Mouse (Mus musculus): ENCODE data around the gene Rdm1. TPM values are rescaled to one million over a fixed set of nuclear protein-coding genes. Genes with fewer than 3 reads are reported as not detected.
A peak's percentile ranks its signal among the peaks of the same experiment; 100 is the strongest.
"Not testable (repeated sequence)": the region's sequence is repeated elsewhere in the genome, so short reads cannot be mapped to it uniquely, and the experiment has no call there.

Gene Rdm1
- polyA plus RNA-seq, 1 experiment from 2014 or later, result 35.4 TPM

DNA sequence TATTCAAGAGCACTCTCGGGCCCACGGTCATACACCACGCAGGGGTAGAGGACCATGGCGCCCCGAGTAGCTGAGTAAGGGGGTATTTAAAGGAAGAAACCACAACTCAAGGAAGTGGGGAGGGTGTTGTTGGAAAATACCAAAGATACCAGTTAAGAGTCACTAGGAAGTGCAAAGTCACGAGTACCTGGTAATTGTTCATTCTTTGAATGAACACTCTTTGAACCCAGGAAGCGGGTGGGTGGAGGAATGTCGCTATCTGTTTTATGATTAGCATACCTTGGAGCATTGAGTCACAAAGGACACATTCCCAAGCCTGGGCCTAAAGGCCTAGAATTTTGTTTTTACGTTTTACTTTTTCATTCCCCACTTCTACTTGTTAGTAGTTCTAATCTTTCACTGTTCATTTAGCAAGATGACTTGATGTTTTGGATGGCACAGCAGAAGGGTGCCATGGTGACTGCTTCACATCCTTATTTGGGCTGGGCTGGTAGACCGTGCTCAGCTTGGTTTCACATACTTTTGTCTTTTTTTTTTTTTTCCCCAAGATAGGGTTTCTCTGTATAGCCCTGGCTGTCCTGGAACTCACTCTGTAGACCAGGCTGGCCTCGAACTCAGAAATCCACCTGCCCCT is 6.9 kb upstream of the Rdm1 start:
- H3K4me3 ChIP-seq; H3K9ac ChIP-seq; H3K27me3 ChIP-seq; ATAC-seq (ENCODE audit: low FRiP score); H3K27ac ChIP-seq; H3K4me2 ChIP-seq (replicated peaks); H3K36me3 ChIP-seq; H3K9me3 ChIP-seq (replicated peaks): not testable (repeated sequence)
- H3K4me1 ChIP-seq, result peaks cover 21% of the 10 kb centered on the region
- 86% methylated on average over 11 of the region's 11 CpGs for WGBS

DNA sequence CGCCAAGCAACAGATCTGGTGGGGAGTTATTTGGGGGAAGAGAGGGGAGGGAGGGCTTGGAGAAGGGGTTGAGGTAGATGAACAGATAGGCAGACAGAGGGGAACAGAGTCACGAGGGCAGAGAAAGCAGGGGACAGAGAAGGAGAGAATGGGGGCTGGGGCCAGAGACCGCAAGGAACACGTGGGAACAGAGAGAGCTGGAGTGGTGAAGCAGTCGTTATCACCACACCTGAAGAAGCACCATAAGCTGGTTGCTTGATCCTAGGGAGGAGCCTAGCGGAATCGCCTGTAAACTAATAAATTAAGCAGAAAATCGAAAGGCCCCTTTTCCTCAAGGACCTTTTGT is 373 bp upstream of the Rdm1 start:
- 5% methylated on average over 8 of the region's 8 CpGs for WGBS
- ATAC-seq (ENCODE audit: low FRiP score), result peak; percentile 12
- Histone ChIP-seq H3K36me3 (no peaks in the 10 kb centered on the region), H3K9me3 (replicated peaks) (no peaks in the 10 kb centered on the region), H3K27ac (peak overlapping the region; percentile 93), H3K4me1 (peaks cover 7% of the 10 kb centered on the region), H3K4me3 (peak overlapping the region; percentile 32), H3K9ac (peak overlapping the region; percentile 53), H3K27me3 (no peaks in the 10 kb centered on the region), H3K4me2 (replicated peaks) (peak overlapping the region; percentile 92)

DNA sequence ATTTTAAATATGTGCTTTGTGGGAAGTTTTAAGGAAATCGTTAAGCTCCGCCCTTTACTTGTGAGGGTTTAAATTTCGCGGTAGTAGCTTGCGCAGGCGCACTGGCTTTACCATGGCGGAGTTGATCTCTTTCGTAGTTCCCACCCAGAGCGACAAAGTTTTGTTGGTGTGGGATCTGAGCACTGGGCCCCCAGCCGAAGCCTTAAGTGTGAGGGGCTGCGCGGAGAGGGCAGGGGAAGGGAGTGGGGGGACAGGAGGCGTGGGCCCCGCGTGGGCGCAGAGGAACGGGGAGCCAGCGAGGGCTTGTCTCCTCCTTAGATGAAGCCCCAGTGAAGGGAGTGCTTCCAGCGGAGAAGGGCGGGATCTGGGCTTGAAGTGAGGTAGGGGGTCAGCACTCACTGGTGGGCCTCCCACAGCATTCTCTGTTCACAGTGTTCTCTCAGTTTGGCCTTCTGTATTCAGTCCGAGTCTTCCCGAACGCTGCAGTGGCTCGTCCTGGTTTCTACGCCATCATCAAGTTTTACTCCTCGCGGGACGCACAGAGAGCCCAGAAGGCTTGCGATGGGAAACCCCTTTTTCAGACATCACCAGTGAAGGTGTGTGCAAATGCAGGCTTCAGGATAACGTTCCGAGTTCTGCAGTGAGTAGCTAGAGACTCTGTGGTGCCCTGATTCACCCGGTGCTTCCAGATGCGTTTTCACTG is 1.0 kb downstream of the Rdm1 start:
- Histone ChIP-seq H3K9me3 (replicated peaks) (no peaks in the 10 kb centered on the region), H3K4me2 (replicated peaks) (peak overlapping the region; percentile 92), H3K27ac (peak overlapping the region; percentile 96), H3K4me1 (peaks cover 7% of the 10 kb centered on the region), H3K4me3 (peak overlapping the region; percentile 58), H3K36me3 (no peaks in the 10 kb centered on the region), H3K9ac (peak overlapping the region; percentile 74), H3K27me3 (no peaks in the 10 kb centered on the region)
- WGBS, result under 1% methylated on average over 32 of the region's 33 CpGs
- ATAC-seq (ENCODE audit: low FRiP score), result peak; percentile 64

DNA sequence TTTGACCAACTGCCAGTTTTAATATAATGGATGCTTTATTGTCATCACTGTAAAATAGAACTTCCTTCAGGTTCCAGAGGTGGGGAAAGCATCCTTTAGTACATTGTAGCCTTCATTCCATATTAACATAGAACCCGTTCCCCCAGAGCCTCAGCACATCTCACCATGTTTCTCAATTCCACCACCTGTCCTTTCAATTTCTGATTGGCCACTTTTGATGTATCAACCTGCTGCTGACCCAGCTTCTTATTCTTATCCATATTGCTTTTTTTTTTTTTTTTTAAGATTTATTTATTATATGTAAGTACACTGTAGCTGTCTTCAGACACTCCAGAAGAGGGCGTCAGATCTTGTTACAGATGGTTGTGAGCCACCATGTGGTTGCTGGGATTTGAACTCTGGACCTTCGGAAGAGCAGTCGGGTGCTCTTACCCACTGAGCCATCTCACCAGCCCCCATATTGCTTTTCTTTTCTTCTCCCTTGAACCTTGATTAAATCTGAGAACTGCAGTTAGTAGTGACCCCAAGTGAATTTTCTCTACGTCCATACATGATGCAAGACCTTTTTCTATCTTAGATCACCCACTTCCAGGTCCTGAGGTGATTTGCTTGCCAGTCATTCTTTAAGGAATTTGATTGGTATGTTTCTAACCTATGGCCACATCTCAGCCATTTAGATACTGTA is 1.9 kb downstream of the Rdm1 start:
- H3K4me1 ChIP-seq; H3K9ac ChIP-seq; H3K27ac ChIP-seq; ATAC-seq (ENCODE audit: low FRiP score); H3K27me3 ChIP-seq; H3K9me3 ChIP-seq (replicated peaks); H3K36me3 ChIP-seq: not testable (repeated sequence)
- Histone ChIP-seq H3K4me3 (0 out of 2 replicates have a peak overlapping the region, but pooled peaks have one; percentile 58), H3K4me2 (replicated peaks) (peak overlapping the region; percentile 92)
- 72% methylated on average over 4 of the region's 5 CpGs for WGBS

DNA sequence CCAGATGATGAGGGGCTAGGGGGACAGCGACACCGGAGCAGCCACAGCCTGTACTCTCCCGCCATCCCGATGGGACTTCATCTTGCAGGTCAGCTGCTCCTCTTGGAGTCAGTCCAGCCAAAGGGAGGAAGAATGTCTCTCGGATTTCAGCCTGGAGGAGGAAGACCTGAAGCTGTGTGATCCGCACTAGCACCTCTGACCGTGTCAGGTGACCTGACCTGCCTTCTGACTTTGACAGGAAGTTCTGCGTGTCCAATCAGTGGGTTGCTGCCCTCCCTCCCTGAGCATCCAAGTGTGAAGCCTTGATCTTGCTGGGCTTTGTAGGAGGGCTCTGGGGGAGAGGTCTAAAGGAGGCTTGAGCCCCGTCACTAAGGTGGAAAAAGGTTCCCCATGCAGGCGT is 8.7 kb downstream of the Rdm1 start:
- ATAC-seq (ENCODE audit: low FRiP score), result no peak
- Histone ChIP-seq H3K9me3 (replicated peaks) (no peaks in the 10 kb centered on the region), H3K27ac (no peak overlapping the region), H3K4me2 (replicated peaks) (no peak overlapping the region), H3K4me3 (no peak overlapping the region), H3K4me1 (no peaks in the 10 kb centered on the region), H3K36me3 (0 out of 2 replicates have a peak, but pooled peaks cover 5% of the 10 kb centered on the region), H3K9ac (no peak overlapping the region), H3K27me3 (no peaks in the 10 kb centered on the region)
- 80% methylated on average over 10 of the region's 10 CpGs for WGBS

DNA sequence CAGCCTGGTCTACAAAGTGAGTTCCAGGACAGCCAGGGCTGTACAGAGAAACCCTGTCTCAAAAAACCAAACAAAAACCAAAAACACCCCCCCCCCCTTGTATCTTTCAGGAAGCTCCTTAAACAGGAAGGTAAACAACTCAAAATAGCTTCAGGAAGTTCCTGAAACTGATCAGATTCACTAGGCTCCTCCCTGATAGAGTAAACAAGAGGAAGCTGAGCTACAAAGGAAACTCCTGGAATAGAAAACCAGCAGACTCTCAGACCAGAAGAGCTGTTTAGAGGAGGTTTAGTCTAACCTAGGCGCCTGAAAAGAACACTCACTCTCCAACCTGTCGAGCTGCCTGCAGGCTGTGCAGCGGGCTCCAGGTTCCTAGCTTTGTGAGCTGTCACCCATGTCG is 12.8 kb downstream of the Rdm1 start:
- no peaks in the 10 kb centered on the region for H3K36me3 ChIP-seq
- H3K9me3 ChIP-seq (replicated peaks), result no peaks in the 10 kb centered on the region
- ATAC-seq (ENCODE audit: low FRiP score), result no peak
- H3K27me3 ChIP-seq, result no peaks in the 10 kb centered on the region
- no peak overlapping the region for H3K27ac ChIP-seq
- H3K9ac ChIP-seq, result no peak overlapping the region
- H3K4me2 ChIP-seq (replicated peaks), result no peak overlapping the region
- 88% methylated on average over 4 of the region's 4 CpGs for WGBS
- no peak overlapping the region for H3K4me3 ChIP-seq
- H3K4me1 ChIP-seq, result peaks cover 6% of the 10 kb centered on the region; the same call in 1 of the 2 replicates

DNA sequence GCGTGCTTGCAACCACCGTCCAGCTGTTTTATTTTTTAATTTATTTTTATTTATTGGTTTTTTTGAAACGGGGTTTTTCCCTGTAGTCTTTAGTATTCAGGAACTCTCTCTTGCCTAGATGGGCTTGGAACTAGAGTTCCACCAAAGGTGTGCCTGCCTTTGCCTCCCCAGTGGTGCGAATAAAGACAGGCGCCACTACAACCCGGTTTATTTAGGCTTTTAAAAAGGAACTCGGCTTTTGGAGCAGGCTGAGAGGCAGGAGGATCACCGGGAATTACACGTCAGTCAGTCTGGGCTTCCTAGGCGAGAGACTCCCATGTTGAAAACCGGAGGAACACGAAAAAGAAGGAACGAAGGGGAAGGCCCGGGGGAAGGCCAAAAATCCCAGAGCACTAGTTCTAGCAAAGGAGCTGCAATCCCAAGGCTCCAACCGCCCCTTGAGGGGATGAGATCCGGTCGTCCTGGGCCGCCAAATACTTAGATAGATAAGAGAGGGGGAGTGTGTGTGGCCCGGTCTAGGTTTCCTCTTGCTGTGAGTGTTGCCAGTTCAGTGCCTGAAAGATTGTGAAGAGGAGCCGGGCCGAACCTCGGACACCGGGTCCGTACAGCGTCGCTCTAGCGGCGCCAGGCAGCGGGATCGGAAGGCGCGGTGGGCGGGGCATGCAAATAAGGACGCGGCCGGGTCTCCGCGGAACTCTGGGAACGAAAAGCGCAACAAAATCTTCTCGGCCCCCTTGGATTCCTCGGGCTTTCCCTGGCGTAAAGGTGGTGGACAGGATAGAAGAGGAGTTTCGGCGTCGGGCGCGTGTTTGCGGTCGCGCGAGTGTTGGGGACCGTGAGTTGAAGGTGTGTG is 14.1 kb downstream of the Rdm1 start:
- peak overlapping the region; percentile 87 for H3K27ac ChIP-seq
- H3K27me3 ChIP-seq; H3K4me1 ChIP-seq; H3K36me3 ChIP-seq; H3K9me3 ChIP-seq (replicated peaks): not testable (repeated sequence)
- H3K9ac ChIP-seq, result 0 out of 2 replicates have a peak overlapping the region, but pooled peaks have one; percentile 43
- WGBS, result 5% methylated on average over 53 of the region's 53 CpGs
- H3K4me3 ChIP-seq, result peak overlapping the region; percentile 34
- H3K4me2 ChIP-seq (replicated peaks), result peak overlapping the region; percentile 47
- ATAC-seq (ENCODE audit: low FRiP score), result peak; percentile 79

DNA sequence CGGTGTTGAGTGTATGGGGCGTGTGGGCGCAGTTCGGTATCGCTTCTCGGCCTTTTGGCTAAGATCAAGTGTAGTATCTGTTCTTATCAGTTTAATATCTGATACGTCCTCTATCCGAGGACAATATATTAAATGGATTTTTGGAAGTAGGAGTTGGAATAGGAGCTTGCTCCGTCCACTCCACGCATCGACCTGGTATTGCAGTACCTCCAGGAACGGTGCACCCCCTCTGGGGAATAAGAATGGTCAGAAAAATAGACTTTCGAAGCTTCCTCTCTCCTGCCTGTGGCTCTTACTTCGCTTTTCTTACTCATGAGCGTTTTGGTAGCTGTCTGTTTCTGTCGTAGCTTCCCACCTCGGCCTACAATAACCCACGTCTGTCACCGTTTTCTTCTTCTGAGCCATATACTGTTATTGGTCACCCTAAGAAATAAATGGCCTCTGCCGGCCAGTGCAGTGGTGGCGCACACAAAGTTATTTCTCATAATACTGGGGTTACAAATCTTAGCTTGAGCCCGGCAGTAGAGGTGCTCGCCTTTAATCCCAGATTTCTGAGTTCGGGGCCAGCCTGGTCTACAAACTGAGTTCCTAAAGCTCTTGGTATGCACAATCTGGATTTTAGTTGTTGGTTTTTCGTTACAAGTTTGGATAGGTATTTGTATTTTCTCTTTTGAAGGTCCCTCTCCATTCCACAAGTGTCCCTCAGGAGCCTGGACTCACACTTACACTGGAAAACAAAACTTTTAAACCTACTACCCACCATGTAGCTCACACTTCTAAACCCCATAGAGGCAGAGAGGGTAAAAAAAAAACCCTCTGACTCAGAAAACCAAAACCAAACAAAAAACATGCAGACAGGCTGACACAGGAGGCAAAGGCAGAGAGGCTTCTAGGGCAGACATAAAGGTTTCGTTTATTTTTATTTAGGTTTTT is 15.0 kb downstream of the Rdm1 start:
- not testable (repeated sequence) for H3K4me3 ChIP-seq; H3K9ac ChIP-seq; H3K4me1 ChIP-seq; H3K9me3 ChIP-seq (replicated peaks); H3K27me3 ChIP-seq; H3K36me3 ChIP-seq
- WGBS, result 6% methylated on average over 14 of the region's 26 CpGs
- peak; percentile 80 for ATAC-seq (ENCODE audit: low FRiP score)
- Histone ChIP-seq H3K4me2 (replicated peaks) (peak overlapping the region; percentile 47), H3K27ac (peak overlapping the region; percentile 87)

DNA sequence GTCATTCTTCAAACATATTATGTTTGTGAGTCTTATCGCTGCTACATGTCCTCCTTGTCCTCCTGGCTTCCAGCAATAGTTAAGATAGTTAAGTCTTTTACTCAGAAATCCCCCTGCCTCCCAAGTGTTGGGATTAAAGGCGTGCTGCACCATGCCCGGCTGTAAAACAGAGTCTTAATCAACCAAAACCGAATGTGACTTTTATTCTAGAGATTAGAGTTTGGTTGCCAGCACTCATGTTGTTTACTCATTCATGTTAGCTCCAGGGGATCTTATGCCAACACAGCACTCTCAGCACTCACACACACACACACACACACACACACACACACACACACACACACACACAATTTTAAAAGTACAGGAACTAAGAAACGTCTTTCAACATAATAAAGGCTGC is 15.9 kb downstream of the Rdm1 start:
- WGBS, result 55% methylated on average over 5 of the region's 5 CpGs

DNA sequence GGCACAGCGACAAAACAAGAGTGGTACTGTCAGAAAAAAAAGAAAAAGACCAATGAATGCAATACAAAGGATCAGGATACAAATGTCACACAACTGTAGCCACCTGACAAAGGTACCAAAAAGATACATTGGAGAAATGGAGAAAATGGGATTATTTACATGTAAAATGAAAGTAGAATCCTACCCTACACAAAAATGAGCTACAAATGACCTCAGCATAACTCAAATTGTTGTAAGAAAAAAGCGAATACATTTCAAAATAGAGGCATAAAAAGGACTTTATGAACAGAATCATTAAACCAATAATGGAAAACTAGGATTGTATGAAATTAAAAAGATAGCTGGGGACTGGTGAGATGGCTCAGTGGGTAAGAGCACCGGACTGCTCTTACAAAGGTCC is 17.6 kb downstream of the Rdm1 start:
- H3K27ac ChIP-seq, result no peak overlapping the region
- no peak overlapping the region for H3K9ac ChIP-seq
- peaks cover 9% of the 10 kb centered on the region for H3K4me1 ChIP-seq
- ATAC-seq (ENCODE audit: low FRiP score), result no peak
- no peak overlapping the region for H3K4me3 ChIP-seq
- H3K27me3 ChIP-seq, result no peaks in the 10 kb centered on the region
- no peak overlapping the region for H3K4me2 ChIP-seq (replicated peaks)
- 66% methylated on average over 3 of the region's 3 CpGs for WGBS
- no peaks in the 10 kb centered on the region for H3K9me3 ChIP-seq (replicated peaks)
- no peaks in the 10 kb centered on the region for H3K36me3 ChIP-seq

More for the DNA sequence above, 15.9 kb downstream of the Rdm1 start:
- Histone ChIP-seq H3K36me3 (no peaks in the 10 kb centered on the region), H3K4me3 (no peak overlapping the region), H3K27me3 (no peaks in the 10 kb centered on the region), H3K9ac (no peak overlapping the region), H3K4me2 (replicated peaks) (no peak overlapping the region), H3K9me3 (replicated peaks) (no peaks in the 10 kb centered on the region), H3K4me1 (peaks cover 9% of the 10 kb centered on the region), H3K27ac (no peak overlapping the region)
- ATAC-seq (ENCODE audit: low FRiP score), result no peak

DNA sequence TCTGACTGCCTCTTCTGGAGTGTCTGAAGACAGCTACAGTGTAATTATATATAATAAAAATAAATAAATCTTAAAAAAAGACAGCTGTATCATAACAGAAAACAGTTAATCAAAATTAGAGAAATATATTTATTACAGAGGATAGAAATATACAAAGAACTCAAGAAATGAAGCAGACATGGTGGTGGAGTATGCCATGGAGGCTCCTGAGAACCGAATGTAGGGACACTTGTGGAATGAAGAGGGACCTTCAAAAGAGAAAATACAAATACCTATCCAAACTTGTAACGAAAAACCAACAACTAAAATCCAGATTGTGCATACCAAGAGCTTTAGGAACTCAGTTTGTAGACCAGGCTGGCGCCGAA is 18.0 kb downstream of the Rdm1 start:
- peak overlapping the region; percentile 64 for H3K27ac ChIP-seq
- not testable (repeated sequence) for H3K9ac ChIP-seq; H3K4me2 ChIP-seq (replicated peaks); H3K36me3 ChIP-seq; H3K27me3 ChIP-seq; H3K4me1 ChIP-seq; ATAC-seq (ENCODE audit: low FRiP score); H3K4me3 ChIP-seq; H3K9me3 ChIP-seq (replicated peaks)
- WGBS, result 3% methylated on average over 4 of the region's 4 CpGs

All from hindbrain, embryonic 12.5 days (tissue).